Mouse (Mus musculus) kidney, adult 2 months (tissue): Measurements from ENCODE around the gene Fam124a.

Experiments
- CTCF ChIP-seq: fragments of 200-500 bp; conservative IDR thresholded peaks from 2 replicates; pipeline ENCODE4 v1.5.1; 2011; ENCODE audit warnings: low read depth, mild to moderate bottlenecking, control low read depth, low read length, moderate library complexity, mixed read lengths; ENCODE audit not compliant: insufficient read depth, insufficient read length
- POLR2A ChIP-seq: fragments of 200-500 bp; IDR thresholded peaks from one replicate; pipeline ENCODE4 v1.6.1; 2011; ENCODE audit warnings: low read depth, low read length, control low read depth

DNA sequence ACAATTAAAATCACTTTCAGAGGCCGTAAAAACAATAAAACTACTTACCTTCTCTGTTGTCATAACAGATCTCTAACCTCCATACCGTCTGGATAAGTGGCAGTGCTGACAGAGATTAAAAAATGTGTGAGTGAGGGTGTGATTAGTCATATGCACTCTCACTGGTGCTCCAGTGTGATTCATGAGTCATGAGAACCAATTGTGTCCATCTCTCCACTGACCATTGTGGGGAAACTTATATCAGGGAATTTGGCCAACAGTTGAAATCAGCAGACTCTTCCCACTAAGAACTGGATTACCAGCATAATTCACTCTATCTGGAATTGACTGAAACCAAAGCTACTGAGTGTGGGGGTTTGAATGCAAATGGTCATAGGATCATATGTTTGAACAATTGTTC lies 24.6 kb upstream of the Fam124a start:
- TF ChIP-seq CTCF (no peak), POLR2A (no peak)
